Comparison of ENCODE assay signal across 19 mouse cellular contexts in genomic region chr6:91650255-91650654, GRCm38 (mm10). TPM values are rescaled to one million over a fixed set of nuclear protein-coding genes. Genes with fewer than 3 reads are reported as not detected.
DNase-seq lines count a peak whose midpoint lies in the region; ATAC-seq and TF ChIP-seq lines count a peak whose summit lies in the region.
"Had no signal": no experiment of that assay in that cellular context is flagged by ENCODE, and none has a peak within 500 bp of the region (broad histone marks: within the 10 kb centered on the region; RNA-seq: fewer than 3 reads in every experiment).

No protein-coding gene starts in this region.

- H3K9me3 ChIP-seq in lung, embryonic 16.5 days (ENCODE audit: control insufficient read depth, low read length), result no peaks in the 10 kb centered on the region
- H3K9me3 ChIP-seq in lung, postnatal 0 days (ENCODE audit: low read length), result no peaks in the 10 kb centered on the region
- H3K9me3 ChIP-seq: embryonic facial prominence, embryonic 13.5 days; forebrain, embryonic 13.5 days; heart, embryonic 10.5 days; hindbrain, embryonic 10.5 days had no signal

- no peaks in the 10 kb centered on the region for H3K4me1 ChIP-seq in lung, embryonic 16.5 days (replicated peaks; ENCODE audit: control insufficient read depth, insufficient read depth, low read length)
- no peaks in the 10 kb centered on the region for H3K4me1 ChIP-seq in lung, adult 2 months (ENCODE audit: control insufficient read depth, insufficient read depth, low read length)
- no peaks in the 10 kb centered on the region for H3K4me1 ChIP-seq in lung, postnatal 0 days (ENCODE audit: insufficient read depth, low read depth, low read length)

- no peak overlapping the region for H3K4me3 ChIP-seq in lung, embryonic 16.5 days (ENCODE audit: low read length)
- no peak overlapping the region for H3K4me3 ChIP-seq in lung, adult 2 months (replicated peaks; ENCODE audit: extremely low read depth, low read depth, low read length)
- H3K4me3 ChIP-seq in lung, postnatal 0 days (ENCODE audit: low read depth, low read length), result no peak overlapping the region
- H3K4me3 ChIP-seq: embryonic facial prominence, embryonic 13.5 days; forebrain, embryonic 13.5 days; heart, embryonic 10.5 days; hindbrain, embryonic 10.5 days had no signal

- DNase-seq in lung, adult 2 months, result no peak
- peak; percentile 91 for DNase-seq in fat pad, adult 2 months (ENCODE audit: extremely low read depth, low read depth, low spot score)
- DNase-seq in lung, postnatal 0 days (ENCODE audit: low spot score), result peak; percentile 35
- peak; percentile 44 for DNase-seq in lung, postnatal 36 days
- DNase-seq in cerebellum, postnatal 4 days (ENCODE audit: low spot score in 2 of 2), result no peak
- DNase-seq in kidney, postnatal 14 days, result no peak
- DNase-seq: adrenal gland, adult 8-10 months; adrenal gland, postnatal 36 days; cerebellum, adult 11 months; cerebellum, adult 8-10 months; cerebellum, postnatal 14 days; forebrain, postnatal 0 days; gastrocnemius, postnatal 14 days had no signal

- TF ChIP-seq EP300 in lung, postnatal 0 days (IDR thresholded peaks at IDR 0.05), result peak; percentile 69

- H3K36me3 ChIP-seq in lung, embryonic 16.5 days (ENCODE audit: control insufficient read depth, insufficient read depth, low read length), result no peaks in the 10 kb centered on the region
- H3K36me3 ChIP-seq in lung, postnatal 0 days (ENCODE audit: insufficient read depth, low read length), result no peaks in the 10 kb centered on the region
- H3K36me3 ChIP-seq: embryonic facial prominence, embryonic 13.5 days; heart, embryonic 10.5 days; hindbrain, embryonic 10.5 days had no signal

- TF ChIP-seq CTCF in lung, adult 2 months (IDR thresholded peaks at IDR 0.05; ENCODE audit: insufficient read depth, low read length), result no peak
- TF ChIP-seq CTCF in lung, postnatal 0 days (IDR thresholded peaks at IDR 0.05), result no peak

- ATAC-seq in lung, embryonic 16.5 days (ENCODE audit: low read depth), result 0 out of 2 replicates have a peak, but pooled peaks have one; percentile 12
- peak; percentile 54 for ATAC-seq in lung, postnatal 0 days
- ATAC-seq: forebrain, embryonic 13.5 days; forebrain, postnatal 0 days had no signal

- H3K27ac ChIP-seq in lung, embryonic 16.5 days (ENCODE audit: low read length), result no peak overlapping the region
- no peak overlapping the region for H3K27ac ChIP-seq in lung, postnatal 0 days (ENCODE audit: low read length)
- H3K27ac ChIP-seq: embryonic facial prominence, embryonic 13.5 days; forebrain, embryonic 13.5 days; heart, embryonic 10.5 days; hindbrain, embryonic 10.5 days; hindbrain, embryonic 14.5 days had no signal

- H3K9ac ChIP-seq in lung, embryonic 16.5 days (ENCODE audit: low read length), result no peak overlapping the region
- no peak overlapping the region for H3K9ac ChIP-seq in lung, postnatal 0 days (replicated peaks; ENCODE audit: low read depth)
- H3K9ac ChIP-seq: embryonic facial prominence, embryonic 13.5 days; forebrain, embryonic 13.5 days; forebrain, postnatal 0 days; hindbrain, embryonic 14.5 days had no signal

- 57% methylated on average over 9 of the region's 9 CpGs for WGBS in lung, embryonic 16.5 days
- WGBS in lung, adult 2 months, result 46% methylated on average over 9 of the region's 9 CpGs
- 53% methylated on average over 9 of the region's 9 CpGs for WGBS in lung, postnatal 0 days

- TF ChIP-seq POLR2A in lung, adult 2 months (IDR thresholded peaks at IDR 0.05; ENCODE audit: borderline replicate concordance, extremely low read depth, low read depth, low read length), result no peak

- no peaks in the 10 kb centered on the region for H3K27me3 ChIP-seq in lung, embryonic 16.5 days (ENCODE audit: control insufficient read depth, insufficient read depth, low read depth, low read length)
- H3K27me3 ChIP-seq in lung, postnatal 0 days (replicated peaks; ENCODE audit: insufficient read depth, low read length), result no peaks in the 10 kb centered on the region
- H3K27me3 ChIP-seq: embryonic facial prominence, embryonic 13.5 days; forebrain, embryonic 13.5 days had no signal

- no peak overlapping the region for H3K4me2 ChIP-seq in lung, embryonic 16.5 days (ENCODE audit: low read depth, low read length)
- H3K4me2 ChIP-seq in lung, postnatal 0 days (replicated peaks; ENCODE audit: low read depth, low read length), result no peak overlapping the region
- H3K4me2 ChIP-seq: embryonic facial prominence, embryonic 13.5 days; forebrain, embryonic 13.5 days; hindbrain, embryonic 14.5 days had no signal

RNA-seq across cellular contexts. Expression of gene Slc6a6, which starts 33.6 kb away (rescaled TPM):
- polyA plus RNA-seq in lung, embryonic 16.5 days (2015; fragmentation: Nextera tagmentation; extraction: Ambion mirVana), result 47.1 and 51.7 TPM in 2 replicates
- polyA plus RNA-seq in lung, adult 2 months (2012; rRNA removed), result 178 and 228 TPM in 2 replicates
- 92.6 and 119 TPM in 2 replicates for polyA plus RNA-seq in lung, postnatal 0 days (2015; fragmentation: Nextera tagmentation; extraction: Ambion mirVana)

Comparison
In these comparisons a context has a peak if more than half of its experiments do, and no peak if none do; other contexts are left out.
1. DNase-seq: peak in fat pad, adult 2 months (single experiment), lung, postnatal 0 days (single experiment) and lung, postnatal 36 days (single experiment); none in lung, adult 2 months (single experiment), cerebellum, postnatal 4 days (0 of 2) and kidney, postnatal 14 days (single experiment).